Mouse (Mus musculus): ENCODE measurements around the gene Fut8. TPM values are rescaled to one million over a fixed set of nuclear protein-coding genes. Genes with fewer than 3 reads are reported as not detected.
"Not testable (repeated sequence)": the region's sequence is repeated elsewhere in the genome, so short reads cannot be mapped to it uniquely, and the experiment has no call there.

Gene Fut8
- polyA plus RNA-seq, 1 experiment: 11.8 TPM

- H3K4me3 ChIP-seq: no peak overlapping the region
- no peaks in the 10 kb centered on the region for H3K27me3 ChIP-seq (ENCODE audit: control insufficient read depth, insufficient read depth, insufficient read length)
- H3K4me2 ChIP-seq (ENCODE audit: low read depth): no peak overlapping the region
- H3K36me3 ChIP-seq (ENCODE audit: control insufficient read depth, insufficient read depth): no peaks in the 10 kb centered on the region
- H3K79me2 ChIP-seq (ENCODE audit: control insufficient read depth, insufficient read depth): no peaks in the 10 kb centered on the region
- H3ac ChIP-seq (ENCODE audit: control insufficient read depth, insufficient read length): no peak overlapping the region
- TF ChIP-seq SRF (IDR thresholded peaks at IDR 0.05; ENCODE audit: control insufficient read depth, insufficient read length, low read depth): no peak
- no peak for TF ChIP-seq USF1 (IDR thresholded peaks at IDR 0.05; ENCODE audit: low read depth)
- no peak for TF ChIP-seq MYOG (IDR thresholded peaks at IDR 0.05; ENCODE audit: control insufficient read depth in 1 of 3, insufficient read depth in 1 of 3, insufficient read length in 2 of 3, low read depth in 2 of 3)
- no peak for TF ChIP-seq TCF3 (IDR thresholded peaks at IDR 0.05; ENCODE audit: insufficient read length, low read depth)
- TF ChIP-seq TCF12 (IDR thresholded peaks at IDR 0.05; ENCODE audit: insufficient read depth, poor library complexity, severe bottlenecking): no peak
- no peak for TF ChIP-seq POLR2A (IDR thresholded peaks at IDR 0.05; ENCODE audit: insufficient read length, low read depth)
- no peak for TF ChIP-seq POLR2AphosphoS2 (IDR thresholded peaks at IDR 0.05; ENCODE audit: insufficient read length, low read depth)
- no peak for TF ChIP-seq MAX (IDR thresholded peaks at IDR 0.05; ENCODE audit: low read depth)
- no peak for TF ChIP-seq CEBPB (IDR thresholded peaks at IDR 0.05; ENCODE audit: insufficient read depth, poor library complexity, severe bottlenecking)
- no peak for TF ChIP-seq REST (IDR thresholded peaks at IDR 0.05; ENCODE audit: insufficient read depth, insufficient read length)
- no peak for TF ChIP-seq MYOD1 (IDR thresholded peaks at IDR 0.05; ENCODE audit: control insufficient read depth in 1 of 3, insufficient read length in 2 of 3, low read depth in 2 of 3)
- TF ChIP-seq E2F4 (IDR thresholded peaks at IDR 0.05; ENCODE audit: insufficient read depth): no peak
These were observed 50.6 kb downstream of the Fut8 start for GRCm38 (mm10) chr12:77288507-77288906.

DNA sequence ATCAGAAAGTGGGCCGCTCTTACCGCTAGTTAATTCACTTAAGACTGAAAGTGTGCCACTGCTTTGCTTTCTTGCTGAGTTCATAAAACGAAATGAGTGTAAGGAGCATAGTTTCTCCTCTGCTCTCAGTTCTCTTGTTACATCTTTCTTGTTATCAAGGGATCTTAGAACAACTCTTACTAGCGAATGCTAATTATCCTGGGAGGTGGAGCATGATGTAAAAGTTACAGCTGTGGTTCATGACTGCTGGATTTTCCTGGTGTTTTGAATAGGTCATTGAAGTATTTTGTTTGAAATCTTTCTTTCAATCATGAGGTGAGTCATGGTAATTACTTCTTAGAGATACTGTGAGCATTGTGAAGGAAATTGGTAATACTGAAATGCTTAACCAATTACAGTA is 53.1 kb downstream of the Fut8 start:
- no peaks in the 10 kb centered on the region for H3K36me3 ChIP-seq (ENCODE audit: control insufficient read depth, insufficient read depth)
- no peaks in the 10 kb centered on the region for H3K79me2 ChIP-seq (ENCODE audit: control insufficient read depth, insufficient read depth)
- no peak overlapping the region for H3K4me2 ChIP-seq (ENCODE audit: low read depth)
- no peak overlapping the region for H3ac ChIP-seq (ENCODE audit: control insufficient read depth, insufficient read length)
- H3K4me3 ChIP-seq: no peak overlapping the region
- TF ChIP-seq POLR2AphosphoS2 (IDR thresholded peaks at IDR 0.05; ENCODE audit: insufficient read length, low read depth) (no peak), TCF3 (IDR thresholded peaks at IDR 0.05; ENCODE audit: insufficient read length, low read depth) (no peak), E2F4 (IDR thresholded peaks at IDR 0.05; ENCODE audit: insufficient read depth) (no peak), SRF (IDR thresholded peaks at IDR 0.05; ENCODE audit: control insufficient read depth, insufficient read length, low read depth) (no peak), USF1 (IDR thresholded peaks at IDR 0.05; ENCODE audit: low read depth) (no peak), MYOG (IDR thresholded peaks at IDR 0.05; ENCODE audit: control insufficient read depth in 1 of 3, insufficient read depth in 1 of 3, insufficient read length in 2 of 3, low read depth in 2 of 3) (no peak)
- no peaks in the 10 kb centered on the region for H3K27me3 ChIP-seq (ENCODE audit: control insufficient read depth, insufficient read depth, insufficient read length)

GRCm38 (mm10) chr12:77291864-77292263 is 53.9 kb downstream of the Fut8 start:
- not testable (repeated sequence) for H3K27me3 ChIP-seq (ENCODE audit: control insufficient read depth, insufficient read depth, insufficient read length); H3ac ChIP-seq (ENCODE audit: control insufficient read depth, insufficient read length); H3K36me3 ChIP-seq (ENCODE audit: control insufficient read depth, insufficient read depth); H3K4me2 ChIP-seq (ENCODE audit: low read depth); H3K4me3 ChIP-seq; H3K79me2 ChIP-seq (ENCODE audit: control insufficient read depth, insufficient read depth)

GRCm38 (mm10) chr12:77292375-77293258 is 54.7 kb downstream of the Fut8 start:
- Histone ChIP-seq H3ac (ENCODE audit: control insufficient read depth, insufficient read length) (no peak overlapping the region), H3K4me3 (no peak overlapping the region), H3K79me2 (ENCODE audit: control insufficient read depth, insufficient read depth) (no peaks in the 10 kb centered on the region), H3K4me2 (ENCODE audit: low read depth) (no peak overlapping the region), H3K27me3 (ENCODE audit: control insufficient read depth, insufficient read depth, insufficient read length) (no peaks in the 10 kb centered on the region), H3K36me3 (ENCODE audit: control insufficient read depth, insufficient read depth) (no peaks in the 10 kb centered on the region)
- TF ChIP-seq USF1 (IDR thresholded peaks at IDR 0.05; ENCODE audit: low read depth): no peak
- TF ChIP-seq SRF (IDR thresholded peaks at IDR 0.05; ENCODE audit: control insufficient read depth, insufficient read length, low read depth): no peak
- TF ChIP-seq CEBPB (IDR thresholded peaks at IDR 0.05; ENCODE audit: insufficient read depth, poor library complexity, severe bottlenecking): no peak
- TF ChIP-seq REST (IDR thresholded peaks at IDR 0.05; ENCODE audit: insufficient read depth, insufficient read length): no peak
- TF ChIP-seq TCF3 (IDR thresholded peaks at IDR 0.05; ENCODE audit: insufficient read length, low read depth): no peak
- no peak for TF ChIP-seq E2F4 (IDR thresholded peaks at IDR 0.05; ENCODE audit: insufficient read depth)
- no peak for TF ChIP-seq MYOD1 (IDR thresholded peaks at IDR 0.05; ENCODE audit: control insufficient read depth in 1 of 3, insufficient read length in 2 of 3, low read depth in 2 of 3)
- TF ChIP-seq TCF12 (IDR thresholded peaks at IDR 0.05; ENCODE audit: insufficient read depth, poor library complexity, severe bottlenecking): no peak
- TF ChIP-seq MAX (IDR thresholded peaks at IDR 0.05; ENCODE audit: low read depth): no peak
- TF ChIP-seq POLR2A (IDR thresholded peaks at IDR 0.05; ENCODE audit: insufficient read length, low read depth): no peak
- no peak for TF ChIP-seq MYOG (IDR thresholded peaks at IDR 0.05; ENCODE audit: control insufficient read depth in 1 of 3, insufficient read depth in 1 of 3, insufficient read length in 2 of 3, low read depth in 2 of 3)
- no peak for TF ChIP-seq POLR2AphosphoS2 (IDR thresholded peaks at IDR 0.05; ENCODE audit: insufficient read length, low read depth)

GRCm38 (mm10) chr12:77296119-77296518 is 58.2 kb downstream of the Fut8 start:
- TF ChIP-seq MYOG (IDR thresholded peaks at IDR 0.05; ENCODE audit: control insufficient read depth in 1 of 3, insufficient read depth in 1 of 3, insufficient read length in 2 of 3, low read depth in 2 of 3) (no peak), MYOD1 (IDR thresholded peaks at IDR 0.05; ENCODE audit: control insufficient read depth in 1 of 3, insufficient read length in 2 of 3, low read depth in 2 of 3) (no peak), SRF (IDR thresholded peaks at IDR 0.05; ENCODE audit: control insufficient read depth, insufficient read length, low read depth) (no peak)
- Histone ChIP-seq H3K27me3 (ENCODE audit: control insufficient read depth, insufficient read depth, insufficient read length) (no peaks in the 10 kb centered on the region), H3K79me2 (ENCODE audit: control insufficient read depth, insufficient read depth) (no peaks in the 10 kb centered on the region), H3K36me3 (ENCODE audit: control insufficient read depth, insufficient read depth) (no peaks in the 10 kb centered on the region), H3K4me2 (ENCODE audit: low read depth) (no peak overlapping the region), H3ac (ENCODE audit: control insufficient read depth, insufficient read length) (no peak overlapping the region), H3K4me3 (no peak overlapping the region)

Measured in myocyte (in vitro differentiated cells).